Mouse (Mus musculus) mature B cell (primary cell): Measurements from ENCODE around the gene Gpatch2.

ENCODE experiments used
- in situ Hi-C: fragments of 300-500 bp; cut with MboI; formaldehyde crosslinking; loops from 2 replicates; pipeline ENCODE4 v1.14.3; 2019

Gene Gpatch2

GRCm38 (mm10) chr1:187215181-187216116, at the start of gene Gpatch2, which contains the start of gene Spata17:
TSS of gene Gpatch2 (plus strand) at chr1:187215508.
TSS of gene Spata17 (minus strand) at chr1:187215465.
- in situ Hi-C loops, result no loop called here

GRCm38 (mm10) chr1:187169646-187170045, 45.7 kb upstream of the Gpatch2 start:
- in situ Hi-C loops, result no loop called here

- in situ Hi-C loops, result no loop called here
Measured at GRCm38 (mm10) chr1:187170361-187170760, 44.9 kb upstream of the Gpatch2 start.

DNA sequence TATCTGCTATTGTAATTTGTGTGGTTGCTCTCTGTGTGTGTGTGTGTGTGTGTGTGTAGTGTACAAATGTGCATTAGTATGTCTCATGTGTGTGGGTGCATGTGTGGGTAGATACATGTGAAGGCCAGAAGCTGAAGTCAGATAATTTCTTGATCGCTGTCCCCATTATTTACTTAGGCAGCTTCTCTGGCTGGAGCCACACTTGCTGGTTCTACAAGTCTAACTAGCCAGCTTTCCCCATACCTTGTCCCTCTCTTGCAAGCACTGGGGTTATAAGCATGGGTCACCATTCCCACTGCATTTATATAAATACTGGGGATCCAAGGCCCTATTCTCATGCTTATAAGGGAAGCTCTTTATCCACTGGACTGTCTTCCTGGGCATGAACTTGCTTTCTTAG, 39.3 kb upstream of the Gpatch2 start:
- in situ Hi-C loops, result no loop called here

GRCm38 (mm10) chr1:187178546-187178945, 36.8 kb upstream of the Gpatch2 start:
- in situ Hi-C loops, result no loop called here

DNA sequence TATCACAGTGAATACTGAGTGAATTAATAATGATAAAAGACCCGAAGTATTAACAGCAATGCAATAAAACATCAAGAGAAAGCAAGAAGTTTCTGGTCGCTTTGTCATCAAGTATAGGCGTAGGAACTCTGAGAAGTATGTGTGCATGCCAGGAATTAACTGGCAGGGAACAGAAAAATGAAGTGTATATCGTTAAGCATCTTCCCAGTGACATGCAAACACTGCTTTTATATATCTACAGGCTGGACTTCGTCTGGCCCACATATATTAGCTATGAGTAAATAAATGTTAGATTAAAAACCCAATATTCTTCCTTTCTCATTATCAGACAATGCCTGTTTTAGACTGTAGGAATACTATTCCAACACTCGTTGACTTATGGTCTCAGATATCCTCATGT, 9.8 kb upstream of the Gpatch2 start:
- in situ Hi-C loops, result no loop called here

DNA sequence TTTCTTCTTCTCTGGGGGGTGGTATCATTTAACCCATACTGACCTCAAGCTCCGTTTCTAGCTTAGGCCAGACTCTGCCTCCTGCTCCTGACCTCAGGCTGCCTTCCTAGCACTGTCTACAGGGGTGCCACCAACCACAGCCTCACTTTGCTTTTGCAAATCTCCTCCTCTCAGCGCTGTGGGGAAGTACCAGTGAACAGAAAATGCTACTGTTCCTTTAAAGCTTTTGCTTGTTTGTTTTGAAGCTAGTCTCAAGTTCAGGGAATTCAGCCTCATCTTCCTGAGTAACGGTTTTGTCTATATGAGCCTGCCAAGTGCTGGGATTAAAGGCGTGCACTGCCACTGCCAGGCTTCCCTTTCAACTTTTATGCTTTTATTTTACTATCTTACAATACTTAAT, 5.8 kb upstream of the Gpatch2 start:
- in situ Hi-C loops, result no loop called here

GRCm38 (mm10) chr1:187210736-187211135, 4.6 kb upstream of the Gpatch2 start:
- in situ Hi-C loops, result no loop called here

DNA sequence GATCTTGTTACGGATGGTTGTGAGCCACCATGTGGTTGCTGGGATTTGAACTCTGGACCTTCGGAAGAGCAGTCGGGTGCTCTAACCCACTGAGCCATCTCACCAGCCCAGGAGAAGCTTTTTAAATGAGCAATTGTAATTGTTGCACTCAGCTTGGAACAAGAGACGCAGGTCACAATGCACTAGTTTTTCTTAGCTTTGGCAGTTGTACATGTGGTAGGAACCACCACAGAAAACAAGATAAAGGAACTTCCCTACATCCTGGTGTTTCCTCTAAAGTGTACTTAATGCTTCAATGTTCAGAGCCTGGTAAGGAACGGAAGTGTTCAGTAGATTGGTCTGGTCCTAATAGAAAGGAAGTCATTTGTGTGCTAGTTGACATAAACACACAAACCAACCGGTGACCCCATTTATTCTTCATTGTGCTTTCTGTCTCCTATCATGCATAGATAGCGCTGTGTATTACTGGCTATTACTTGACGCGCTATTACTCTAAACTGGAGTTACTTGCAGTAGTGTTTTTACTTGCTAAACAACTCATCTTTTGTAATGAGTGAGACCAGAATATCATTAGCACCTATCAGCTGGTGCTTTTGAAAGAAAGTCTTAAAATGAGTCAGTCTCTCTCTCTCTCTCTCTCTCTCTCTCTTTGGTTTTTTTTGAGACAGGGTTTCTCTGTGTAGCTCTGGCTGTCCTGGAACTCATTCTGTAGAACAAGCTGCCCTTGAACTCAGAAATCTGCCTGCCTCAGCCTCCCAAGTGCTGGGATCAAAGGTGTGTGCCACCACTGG, 1.5 kb downstream of the Gpatch2 start:
- in situ Hi-C loops, result no loop called here

- in situ Hi-C loops, result no loop called here
Measured at GRCm38 (mm10) chr1:187220756-187221155, 5.4 kb downstream of the Gpatch2 start.

DNA sequence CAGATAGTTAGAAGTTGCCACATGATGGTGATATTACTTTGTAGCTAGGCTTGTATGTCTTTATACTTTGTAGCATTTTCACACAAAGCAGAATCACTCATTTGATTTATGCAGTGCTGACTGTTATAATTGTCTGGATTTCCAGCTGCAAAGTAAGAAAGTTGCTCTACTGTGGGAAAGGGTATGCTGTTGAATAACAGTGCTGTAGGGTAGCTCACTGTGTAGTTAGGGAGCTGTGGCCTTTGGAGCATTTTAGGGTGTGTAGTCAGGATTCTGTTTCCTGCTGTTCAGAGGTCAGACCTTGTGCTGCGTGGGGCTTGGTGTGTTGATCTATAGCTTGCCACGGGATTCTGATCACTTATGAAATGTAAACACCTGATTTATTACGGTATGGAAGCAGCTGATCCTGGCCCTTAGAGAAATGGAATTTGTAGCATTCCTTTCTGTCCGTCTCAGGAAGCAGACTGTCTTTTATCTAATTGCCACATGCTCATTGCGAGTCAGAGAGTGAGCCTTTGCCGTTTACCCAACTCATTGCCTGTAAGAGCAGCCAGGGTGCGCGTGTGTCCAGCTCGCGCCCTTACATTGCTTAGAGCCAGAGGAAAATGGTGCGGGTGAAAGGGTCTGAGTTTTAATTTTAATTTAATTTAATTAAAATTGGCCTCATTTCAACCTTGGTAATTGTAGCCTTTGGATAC, 11.2 kb downstream of the Gpatch2 start:
- in situ Hi-C loops, result no loop called here

DNA sequence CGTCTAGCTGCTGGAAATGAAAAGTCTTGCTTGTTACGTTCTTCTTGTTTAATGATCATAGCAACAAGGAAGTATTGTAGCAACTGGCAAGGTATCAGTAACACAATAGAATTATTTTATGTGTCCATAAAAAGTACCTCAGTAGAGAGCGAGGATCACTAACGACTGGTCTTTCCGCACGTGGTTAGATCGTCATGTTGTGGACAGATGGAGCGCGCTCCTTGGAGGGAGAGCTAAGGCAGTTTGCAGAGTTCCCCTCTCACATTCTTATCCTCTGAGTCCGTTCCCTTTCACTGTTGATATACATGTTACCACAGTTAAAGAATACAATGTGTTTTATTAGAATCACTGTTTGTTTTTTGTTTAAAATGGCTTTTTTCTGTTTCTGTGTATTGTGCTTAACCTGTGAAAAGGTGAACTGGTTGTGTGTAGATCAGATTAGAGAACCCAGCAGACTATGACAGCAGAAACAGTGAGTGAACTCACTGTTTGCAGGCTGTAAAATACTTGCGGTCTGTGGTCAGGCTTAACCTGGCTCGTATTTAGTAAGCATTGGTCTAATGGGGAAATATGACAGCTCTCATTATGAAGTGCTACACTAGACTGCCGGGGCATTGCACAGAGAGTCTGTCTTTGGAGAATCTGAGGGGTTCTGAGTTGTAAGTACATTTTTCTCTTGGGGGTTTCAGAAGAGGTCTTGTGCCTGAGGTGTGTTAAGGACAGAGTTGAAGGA, 13.3 kb downstream of the Gpatch2 start:
- in situ Hi-C loops, result no loop called here

DNA sequence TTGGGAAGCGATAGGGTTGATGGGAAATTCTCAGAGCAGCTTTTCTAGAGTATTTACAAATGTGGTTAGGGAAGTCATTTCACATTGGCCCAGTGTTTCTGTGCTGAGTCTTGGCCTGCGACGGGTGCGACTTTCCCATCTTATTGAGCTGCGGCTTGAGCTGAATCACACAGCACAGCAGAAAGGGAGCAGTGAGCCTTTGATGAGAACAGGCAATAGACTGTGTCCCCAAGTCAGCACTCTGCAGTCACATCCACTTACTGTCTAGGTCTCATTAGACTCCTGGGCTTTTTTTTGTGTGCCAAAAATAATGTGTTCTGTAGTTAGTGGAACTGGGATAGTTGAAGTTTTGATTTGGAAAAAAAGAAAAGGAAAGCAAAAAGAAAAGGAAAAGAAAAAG, 14.9 kb downstream of the Gpatch2 start:
- in situ Hi-C loops, result no loop called here

DNA sequence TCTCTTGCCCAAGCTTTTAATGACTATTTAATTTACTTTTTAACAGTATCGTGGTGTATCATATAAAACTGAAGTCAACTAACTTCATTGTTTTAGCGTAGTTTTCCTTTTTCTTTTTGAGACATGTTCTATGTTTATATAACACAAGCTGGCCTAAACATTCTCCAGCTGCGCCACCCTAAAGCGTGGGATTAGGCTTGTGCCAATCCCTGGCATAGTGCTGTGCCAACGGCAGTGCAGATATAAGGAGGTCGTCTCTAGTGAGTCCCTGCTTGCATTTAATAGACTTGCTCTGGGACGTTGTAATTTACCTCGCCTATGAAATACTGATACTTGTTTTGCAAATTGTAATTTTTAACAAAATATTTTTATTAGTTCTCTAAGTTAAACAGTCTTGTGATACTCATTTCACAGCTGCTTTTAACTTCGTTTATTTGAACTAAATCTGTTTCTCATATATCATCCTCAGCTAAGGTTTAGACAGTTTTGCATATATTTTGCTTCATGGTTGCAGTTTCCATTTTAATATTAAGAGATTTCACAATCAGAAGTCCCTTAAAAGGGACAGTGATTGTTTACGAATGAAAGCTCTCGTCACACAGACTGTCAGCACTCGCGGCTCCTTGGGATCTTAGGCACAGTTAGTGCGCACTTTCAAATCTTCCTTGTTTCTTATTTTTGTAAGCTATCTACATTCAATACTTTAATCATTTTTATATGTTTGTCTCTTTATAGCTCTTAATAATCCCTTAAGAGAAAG, 17.1 kb downstream of the Gpatch2 start:
- in situ Hi-C loops, result no loop called here

- in situ Hi-C loops, result no loop called here
Measured at GRCm38 (mm10) chr1:187232996-187233615, 17.8 kb downstream of the Gpatch2 start.

DNA sequence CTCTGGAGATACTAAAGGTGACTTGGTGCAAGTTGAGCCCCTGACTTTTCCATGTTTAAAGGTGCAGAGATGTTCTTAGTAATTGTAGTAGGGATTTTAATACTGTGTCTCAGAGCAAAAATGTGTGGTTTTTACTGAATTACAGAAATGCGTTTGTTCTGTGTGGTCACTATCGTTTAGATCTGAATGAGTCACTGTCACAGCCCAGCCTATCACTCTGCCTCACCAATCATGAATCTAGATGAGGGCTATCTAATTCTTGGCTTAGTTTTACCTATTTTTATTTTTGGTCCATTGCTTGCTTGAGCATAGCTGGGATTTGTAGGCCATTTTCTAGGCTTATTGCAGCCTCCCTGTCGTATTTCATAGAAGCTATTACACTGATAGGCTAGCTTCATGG, 19.9 kb downstream of the Gpatch2 start:
- in situ Hi-C loops, result no loop called here

DNA sequence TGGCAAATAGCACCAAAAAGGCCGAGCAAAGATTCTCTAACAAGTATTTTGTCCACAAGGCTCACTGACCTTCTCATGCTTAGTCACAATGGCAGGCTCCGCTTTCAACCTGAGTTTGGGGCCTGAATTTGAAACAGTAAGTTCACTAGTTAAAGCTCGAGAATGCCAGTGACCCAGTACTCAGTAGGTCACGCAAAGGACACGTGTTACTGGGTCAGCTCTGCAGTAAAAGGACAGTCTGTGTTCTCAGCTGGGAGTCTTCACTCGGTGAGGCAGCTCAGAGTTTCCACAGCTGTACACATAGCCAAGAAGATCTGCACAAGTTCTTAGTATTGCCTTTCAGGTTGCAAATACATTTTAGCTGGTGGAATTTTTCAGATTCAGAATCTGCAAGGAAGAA, 21.0 kb downstream of the Gpatch2 start:
- in situ Hi-C loops, result no loop called here

GRCm38 (mm10) chr1:187238061-187238460, 22.8 kb downstream of the Gpatch2 start:
- in situ Hi-C loops, result no loop called here

DNA sequence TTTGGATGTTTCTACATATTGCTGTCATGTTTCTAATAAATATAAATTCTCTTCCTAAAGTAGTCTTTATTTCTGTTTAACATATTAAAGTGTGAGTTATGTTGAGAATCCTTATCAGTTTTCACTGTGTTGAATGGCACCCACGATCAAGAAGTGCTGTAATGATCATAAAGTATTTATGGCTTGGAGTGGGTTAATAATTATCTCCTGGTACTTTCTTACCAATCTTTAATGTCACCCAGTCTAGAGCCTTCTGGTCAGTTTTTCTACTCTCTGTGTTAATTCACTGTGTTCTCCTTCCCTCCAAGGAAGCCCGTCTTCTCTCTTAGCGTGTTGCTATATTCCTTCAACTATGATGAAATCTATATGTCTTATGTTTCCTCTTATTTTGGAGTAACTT, 25.0 kb downstream of the Gpatch2 start:
- in situ Hi-C loops, result no loop called here

GRCm38 (mm10) chr1:187241329-187241728, 26.0 kb downstream of the Gpatch2 start:
- in situ Hi-C loops, result no loop called here
